Mouse (Mus musculus) adipose tissue, adult 10 weeks (tissue): ENCODE results near the gene Gng13. TPM values are rescaled to one million over a fixed set of nuclear protein-coding genes. Genes with fewer than 3 reads are reported as not detected.

Experiments used
- polyA plus RNA-seq: library from polyadenylated mRNA; stranded (reverse); fragments of 350-450 nt; fragmentation: Illumina TruSeq; extraction: RNeasy Lipid Tissue Mini Kit (QIAGEN cat#74804); gene quantifications from one replicate; pipeline ENCODE4 v1.2.3, GENCODE M21; 2014; ENCODE audit warnings: low read depth, low replicate concordance

Gene Gng13
- not detected for polyA plus RNA-seq

DNA sequence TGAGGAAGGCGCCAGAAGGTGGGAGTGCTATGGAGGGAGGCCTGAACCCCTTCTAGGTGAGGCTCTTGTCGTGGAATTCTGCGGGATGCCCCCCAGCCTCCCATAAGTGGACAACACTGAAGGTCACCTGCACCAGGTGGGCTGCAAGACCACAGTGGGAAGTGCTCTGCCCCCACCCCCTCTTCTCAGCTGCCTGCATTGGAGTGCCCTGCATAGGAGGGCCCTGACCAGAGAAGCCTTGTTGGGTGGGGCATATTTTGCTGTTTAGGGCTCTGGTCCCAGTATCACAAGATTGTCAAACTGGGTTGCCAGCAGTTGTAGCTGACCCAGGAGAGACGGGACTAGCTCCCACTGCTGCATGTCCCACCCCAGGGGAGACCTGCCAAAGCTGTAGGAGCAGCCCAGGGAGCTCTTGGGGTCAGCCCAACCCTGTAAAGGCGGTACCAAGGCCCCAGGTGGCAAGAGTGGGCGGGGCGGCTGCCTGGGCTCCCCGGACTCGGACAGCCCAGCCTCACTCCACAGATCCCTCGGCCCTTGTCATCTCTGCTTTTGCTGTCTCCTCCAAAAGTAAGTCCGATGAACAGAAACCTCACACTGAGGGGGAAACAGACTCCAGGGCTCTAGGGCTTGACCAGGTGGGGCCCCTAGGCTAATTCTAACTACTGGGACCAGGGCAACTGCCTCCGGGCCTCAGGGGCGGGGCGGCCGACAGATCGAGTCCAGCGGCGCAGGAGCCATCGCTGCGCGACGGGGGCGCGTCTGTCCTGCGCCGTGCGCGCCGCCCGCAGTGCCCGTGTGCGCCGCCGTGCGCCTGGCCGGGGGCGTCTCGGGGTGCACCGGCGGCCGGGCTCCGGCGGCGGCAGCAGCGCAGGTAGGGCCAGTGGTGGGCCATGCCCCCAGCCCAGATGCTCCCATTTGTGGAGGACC is at the start of gene Gng13:
Gene Gng13 (plus strand): TSS at position 461 of the 927 bp plus-strand sequence.

DNA sequence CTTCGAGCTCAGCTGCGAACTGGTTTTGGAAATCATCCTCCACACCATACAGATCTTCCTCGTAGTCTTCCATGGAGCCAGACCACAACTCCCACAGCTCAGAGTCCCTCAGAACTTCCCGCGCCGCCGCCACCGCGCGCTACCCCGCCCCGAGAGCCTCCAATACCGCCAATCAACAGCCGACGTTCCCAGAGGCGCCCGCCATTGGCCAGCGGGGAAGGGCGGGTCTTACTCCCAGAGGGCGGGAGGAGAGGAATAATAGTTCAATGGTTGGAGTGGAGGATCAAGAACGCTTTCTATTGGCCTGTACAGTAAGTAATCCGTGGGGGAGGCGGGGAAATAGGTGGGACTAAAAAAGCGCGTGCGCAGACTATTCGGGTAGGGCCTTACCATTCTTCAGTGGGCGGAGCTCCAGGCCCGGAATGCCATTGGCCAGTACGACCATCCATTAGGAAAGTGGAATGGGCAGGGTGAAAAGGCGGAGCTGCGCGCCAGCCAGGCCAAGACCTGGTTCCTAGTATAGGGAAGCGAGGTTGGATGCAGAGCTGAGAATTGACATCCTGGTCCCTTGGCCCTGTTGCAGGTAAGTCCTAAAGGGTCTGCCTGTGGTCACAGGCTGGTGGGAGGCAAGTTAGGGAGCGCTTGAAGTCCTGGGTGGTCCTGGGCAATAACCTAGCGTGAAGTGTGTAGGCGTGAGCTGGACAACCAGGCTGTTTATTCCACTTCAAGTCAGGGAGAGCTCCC is 10.5 kb downstream of the Gng13 start, which contains the start of the genes Chtf18 and Rpusd1:
Gene Chtf18 (minus strand): TSS at position 155 of the 744 bp plus-strand sequence.
Gene Rpusd1 (plus strand): TSS at position 406 of the 744 bp plus-strand sequence.

DNA sequence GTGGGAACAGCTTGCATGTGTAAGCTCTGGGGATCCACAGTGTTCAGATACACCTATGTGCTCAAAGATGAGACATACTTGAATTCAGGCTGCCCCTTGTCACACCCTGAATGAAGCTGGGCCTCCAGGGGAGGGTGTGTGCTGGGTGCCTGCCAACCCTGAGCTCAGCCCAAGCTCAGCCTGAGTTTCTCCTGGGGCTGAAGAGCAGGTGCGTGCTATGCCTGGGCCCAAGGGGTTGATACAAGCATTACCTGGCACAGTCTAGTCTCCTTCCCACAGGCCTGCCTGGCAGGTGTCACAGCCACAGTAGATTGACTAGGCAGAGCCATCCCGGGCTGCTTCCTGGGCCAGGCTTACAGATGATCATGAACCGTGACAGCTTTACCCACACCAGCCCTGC is 18.8 kb downstream of the Gng13 start, which contains the start of gene Mslnl:
Gene Mslnl (plus strand): TSS at position 298 of the 400 bp plus-strand sequence.

DNA sequence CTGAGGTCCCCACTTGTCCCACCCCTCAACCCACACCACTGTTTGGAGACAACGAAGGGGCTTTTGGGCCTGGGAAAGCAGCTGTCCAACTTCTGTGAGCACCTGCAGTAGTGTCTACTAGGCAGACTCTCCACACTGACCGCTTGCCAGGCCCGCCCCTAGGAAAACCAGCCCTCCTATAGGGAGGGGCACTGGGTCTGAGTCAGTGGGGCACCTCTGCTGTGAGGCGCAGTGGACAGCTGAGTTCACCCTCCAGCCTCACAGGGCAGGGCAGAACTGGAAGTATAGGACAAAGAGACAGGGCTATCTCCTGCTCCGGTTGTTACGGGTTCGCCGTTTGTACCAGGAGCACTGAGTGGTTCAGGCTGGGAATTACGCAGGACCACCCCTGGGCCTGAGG is 37.3 kb downstream of the Gng13 start, which contains the start of gene Msln:
Gene Msln (minus strand): TSS at position 138 of the 400 bp plus-strand sequence.

Other genes with a start within 250 kb of the Gng13 start
- not detected for gene Sstr5, start 219.9 kb upstream of the Gng13 start, polyA plus RNA-seq
- gene Sox8, start 146.5 kb upstream of the Gng13 start, polyA plus RNA-seq: 0.60 TPM
- 20.8 TPM for gene Lmf1, start 138.1 kb upstream of the Gng13 start, polyA plus RNA-seq
- gene Chtf18, start 10.2 kb downstream of the Gng13 start, polyA plus RNA-seq: 1.7 TPM
- gene Rpusd1, start 10.5 kb downstream of the Gng13 start, polyA plus RNA-seq: 10.7 TPM
- gene Mslnl, start 18.9 kb downstream of the Gng13 start, polyA plus RNA-seq: 0.11 TPM
- 26.3 TPM for gene Msln, start 37.2 kb downstream of the Gng13 start, polyA plus RNA-seq
- gene Narfl, start 56.6 kb downstream of the Gng13 start, polyA plus RNA-seq: 17.1 TPM
- gene Haghl, start 68.5 kb downstream of the Gng13 start, polyA plus RNA-seq: 27.9 TPM
- 0.32 TPM for gene Ccdc78, start 69.4 kb downstream of the Gng13 start, polyA plus RNA-seq
- 85.6 TPM for gene Fam173a, start 75.7 kb downstream of the Gng13 start, polyA plus RNA-seq
- not detected for gene AC134908.4, start 78.5 kb downstream of the Gng13 start, polyA plus RNA-seq
- 10.5 TPM for gene Metrn, start 80.0 kb downstream of the Gng13 start, polyA plus RNA-seq
- 0.35 TPM for gene Fbxl16, start 91.9 kb downstream of the Gng13 start, polyA plus RNA-seq
- gene Wdr24, start 106.5 kb downstream of the Gng13 start, polyA plus RNA-seq: 14.1 TPM
- 62.1 TPM for gene Jmjd8, start 111.7 kb downstream of the Gng13 start, polyA plus RNA-seq
- 137 TPM for gene Stub1, start 116.2 kb downstream of the Gng13 start, polyA plus RNA-seq
- gene Rhbdl1, start 120.1 kb downstream of the Gng13 start, polyA plus RNA-seq: 43.9 TPM
- gene Gm20683, start 124.6 kb downstream of the Gng13 start, polyA plus RNA-seq: 17.7 TPM
- 37.8 TPM for gene Rhot2, start 127.7 kb downstream of the Gng13 start, polyA plus RNA-seq
- gene Wdr90, start 144.3 kb downstream of the Gng13 start, polyA plus RNA-seq: 12.3 TPM
- 30.4 TPM for gene Mcrip2, start 151.6 kb downstream of the Gng13 start, polyA plus RNA-seq
- 50.1 TPM for gene Mettl26, start 157.9 kb downstream of the Gng13 start, polyA plus RNA-seq
- 1.1 TPM for gene Wfikkn1, start 163.7 kb downstream of the Gng13 start, polyA plus RNA-seq
- gene Rab40c, start 202.6 kb downstream of the Gng13 start, polyA plus RNA-seq: 22.5 TPM
- gene Pigq, start 227.8 kb downstream of the Gng13 start, polyA plus RNA-seq: 65.9 TPM
- 2.3 TPM for gene Nhlrc4, start 227.8 kb downstream of the Gng13 start, polyA plus RNA-seq
- gene A930017K11Rik, start 235.4 kb downstream of the Gng13 start, polyA plus RNA-seq: 1.3 TPM